Comparison of ENCODE assay signal across 8 mouse cellular contexts in the genomic region with DNA sequence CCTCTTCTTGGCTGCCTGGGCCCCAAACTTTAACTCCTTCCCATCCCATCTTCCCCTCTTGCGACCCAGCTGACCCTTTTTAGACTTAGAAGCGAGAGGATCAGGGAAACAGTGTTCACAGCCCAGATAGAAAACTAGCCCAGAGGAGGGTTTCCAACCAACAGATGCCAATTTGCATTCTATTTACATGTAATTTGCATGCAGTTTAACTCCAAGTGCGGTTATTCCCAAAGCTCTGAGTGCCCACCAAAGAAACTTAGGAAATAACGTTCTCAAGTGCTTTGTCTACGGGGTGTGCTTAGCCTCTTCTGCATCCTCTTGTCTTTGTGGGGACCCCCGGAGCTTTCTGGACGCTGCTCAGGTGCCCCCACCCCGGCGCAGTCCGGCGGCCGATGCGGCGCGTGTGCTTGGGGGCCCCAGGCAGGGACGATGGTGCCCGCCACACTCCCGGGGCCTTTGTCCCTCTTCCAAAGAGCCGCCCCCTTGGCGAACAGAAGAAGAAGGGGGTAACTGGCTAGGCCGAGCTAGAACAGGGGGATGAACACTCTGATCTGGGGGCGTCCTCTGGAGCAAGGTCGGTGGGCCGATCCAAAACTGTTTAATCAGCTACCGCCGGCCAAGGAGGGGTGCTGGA. TPM values are rescaled to one million over a fixed set of nuclear protein-coding genes. Genes with fewer than 3 reads are reported as not detected.
DNase-seq lines count a peak whose midpoint lies in the region; ATAC-seq and TF ChIP-seq lines count a peak whose summit lies in the region.

No protein-coding gene starts in this region.

- peak overlapping the region; percentile 83 for H3K9ac ChIP-seq in heart, embryonic 16.5 days (ENCODE audit: low read length)
- 0 out of 2 replicates have a peak overlapping the region, but pooled peaks have one; percentile 30 for H3K9ac ChIP-seq in liver, postnatal 0 days (replicated peaks)

- 3% methylated on average over 26 of the region's 26 CpGs for WGBS in heart, embryonic 16.5 days
- 3% methylated on average over 26 of the region's 26 CpGs for WGBS in liver, postnatal 0 days (ENCODE audit: insufficient replicate concordance)

- peaks cover 36% of the 10 kb centered on the region for H3K4me1 ChIP-seq in testis, adult 2 months (ENCODE audit: control insufficient read depth, insufficient read depth, low read length)
- H3K4me1 ChIP-seq in heart, embryonic 16.5 days (ENCODE audit: control insufficient read depth, insufficient read depth, low read length) = peaks cover 16% of the 10 kb centered on the region
- peaks cover 6% of the 10 kb centered on the region for H3K4me1 ChIP-seq in liver, postnatal 0 days (ENCODE audit: insufficient read depth)

- peak overlapping the region; percentile 43 for H3K27ac ChIP-seq in testis, adult 2 months (ENCODE audit: control insufficient read depth, insufficient read depth, low read depth, low read length)
- peak overlapping the region; percentile 19; the same call in 1 of the 2 replicates for H3K27ac ChIP-seq in heart, embryonic 16.5 days (ENCODE audit: low read length)
- H3K27ac ChIP-seq in liver, postnatal 0 days (ENCODE audit: low read depth) = no peak overlapping the region

- peak; percentile 62 for DNase-seq in cerebellum, adult 11-12 months
- no peak for DNase-seq in testis, postnatal 10 days (ENCODE audit: low spot score)
- no peak for DNase-seq in liver, postnatal 0 days
- no peak for DNase-seq in urinary bladder, adult 2 months (ENCODE audit: low spot score)
- DNase-seq in gastrocnemius, postnatal 14 days = no peak

- H3K9me3 ChIP-seq in heart, embryonic 16.5 days (replicated peaks; ENCODE audit: control insufficient read depth, low read length) = no peaks in the 10 kb centered on the region
- no peaks in the 10 kb centered on the region for H3K9me3 ChIP-seq in liver, postnatal 0 days (ENCODE audit: low read length)

- TF ChIP-seq EP300 in liver, postnatal 0 days (IDR thresholded peaks at IDR 0.05; ENCODE audit: low read depth) = no peak

- peak overlapping the region; percentile 70 for H3K4me3 ChIP-seq in testis, adult 2 months (ENCODE audit: control insufficient read depth, low read depth, low read length)
- peak overlapping the region; percentile 78 for H3K4me3 ChIP-seq in heart, embryonic 16.5 days (ENCODE audit: low read length)
- peak overlapping the region; percentile 48 for H3K4me3 ChIP-seq in liver, postnatal 0 days (ENCODE audit: low read depth, low read length)

- ATAC-seq in cerebellum, adult (ENCODE audit: insufficient number of reproducible peaks, low FRiP score, low TSS enrichment) = no peak
- no peak for ATAC-seq in heart, embryonic 16.5 days (replicated peaks; ENCODE audit: extremely low read depth, insufficient read depth, low FRiP score)
- ATAC-seq in liver, postnatal 0 days = no peak

- H3K36me3 ChIP-seq in testis, adult 2 months (ENCODE audit: control insufficient read depth, insufficient read depth, low read length) = no peaks in the 10 kb centered on the region
- no peaks in the 10 kb centered on the region for H3K36me3 ChIP-seq in heart, embryonic 16.5 days (ENCODE audit: control insufficient read depth, insufficient read depth)
- H3K36me3 ChIP-seq in liver, postnatal 0 days (replicated peaks; ENCODE audit: insufficient read depth, low read length) = no peaks in the 10 kb centered on the region

- H3K4me2 ChIP-seq in heart, embryonic 16.5 days (ENCODE audit: low read depth, low read length) = peak overlapping the region; percentile 94
- H3K4me2 ChIP-seq in liver, postnatal 0 days (ENCODE audit: low read depth, low read length) = peak overlapping the region; percentile 74

- intact Hi-C loops in gastrocnemius, postnatal 14 days (cut with DNase I; ENCODE audit: low total_unique reads) = loop anchor here (5.0 to 10.0 kb wide), 2 partner anchors 76 to 139 kb away; a partner anchor contains a TSS

- no peaks in the 10 kb centered on the region for H3K27me3 ChIP-seq in testis, adult 2 months (ENCODE audit: control insufficient read depth, insufficient read depth, low read length)
- H3K27me3 ChIP-seq in heart, embryonic 16.5 days (ENCODE audit: control insufficient read depth, insufficient read depth, low read length) = no peaks in the 10 kb centered on the region
- peaks cover 29% of the 10 kb centered on the region for H3K27me3 ChIP-seq in liver, postnatal 0 days (ENCODE audit: insufficient read depth, low read length)

- 0 out of 2 replicates have a peak, but pooled peaks have one; percentile 7 for TF ChIP-seq POLR2A in testis, adult 2 months (IDR thresholded peaks at IDR 0.05; ENCODE audit: control insufficient read depth, low read depth, low read length)

- TF ChIP-seq CTCF in testis, adult 2 months (IDR thresholded peaks at IDR 0.05; ENCODE audit: control insufficient read depth, insufficient read depth, insufficient replicate concordance, low read depth, low read length) = no peak
- no peak for TF ChIP-seq CTCF in liver, postnatal 0 days (IDR thresholded peaks at IDR 0.05; ENCODE audit: low read depth)

RNA-seq across cellular contexts. Expression of a gene that starts 1.3 kb away (rescaled TPM):
- 45.8 and 57.4 TPM in 2 replicates for polyA plus RNA-seq in testis, adult 2 months (2012; rRNA removed)
- 5.3 and 5.8 TPM in 2 replicates for polyA plus RNA-seq in heart, embryonic 16.5 days (2015; fragmentation: Nextera tagmentation; extraction: Ambion mirVana)
- 0.20 and 0.33 TPM in 2 replicates for polyA plus RNA-seq in liver, postnatal 0 days (2015; fragmentation: Nextera tagmentation; extraction: Ambion mirVana)
- polyA plus RNA-seq in urinary bladder, adult 2 months (2012; rRNA removed) = 20.9 and 23.1 TPM in 2 replicates
- 10 to 100 TPM; 22.5 to 23.2 TPM for total RNA-seq in gastrocnemius, postnatal 14 days (2021)
